Mouse (Mus musculus) gastrocnemius, postnatal 25 days (tissue): ENCODE measurements at regions not wholly inside any gene's neighbourhood (a gene's known extent, or its start where the extent isn't known, plus 50 kb on each side); places are given as distances from the start of the nearest gene placed in this dataset.

Experiments used
- DNase-seq: peaks from one replicate; pipeline ENCODE4 v3.0.0; 2022

GRCm38 (mm10) chr11:17324651-17325050 is 67.3 kb downstream of the C1d start:
- DNase-seq = no peak

GRCm38 (mm10) chr11:17325731-17326646 is 68.6 kb downstream of the C1d start:
- DNase-seq = no peak

DNA sequence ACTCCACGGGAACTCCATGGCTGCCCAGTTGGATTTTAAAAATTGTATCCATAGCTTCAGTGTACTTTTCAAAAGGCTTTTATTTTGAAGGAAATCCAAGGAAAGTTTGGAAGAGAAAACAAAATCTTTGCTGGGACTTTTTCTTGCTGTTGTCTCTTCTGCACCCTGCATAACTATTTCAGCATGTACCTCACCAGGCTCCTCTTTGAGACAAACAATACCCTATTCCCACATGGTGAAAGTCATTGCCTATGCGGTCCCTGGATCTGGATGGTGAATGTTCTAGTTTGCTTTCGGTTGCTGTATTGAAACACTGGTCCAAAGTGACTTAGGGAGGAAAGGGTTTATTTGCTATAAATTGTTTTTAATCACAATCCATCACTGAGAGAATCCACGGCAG is 69.3 kb downstream of the C1d start:
- DNase-seq = no peak

DNA sequence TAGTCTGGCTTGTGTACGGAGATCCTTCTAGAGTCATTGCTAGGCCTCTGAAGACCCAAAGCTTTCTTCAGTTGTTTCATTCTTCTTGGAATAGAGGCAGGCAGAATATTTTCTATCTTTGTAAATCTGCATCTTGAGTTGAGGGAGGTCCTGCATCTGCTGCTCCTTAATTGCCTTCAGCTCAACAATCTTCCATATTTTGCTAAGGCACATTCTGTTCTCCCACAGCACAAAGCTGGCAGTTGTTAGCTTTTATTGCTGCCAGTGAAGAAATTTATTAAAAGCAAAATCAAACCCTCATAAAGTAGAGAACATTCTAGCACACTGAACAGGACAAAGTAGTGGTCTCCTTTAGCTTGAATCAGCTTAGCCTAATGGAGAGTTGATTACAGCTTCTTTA is 94.1 kb downstream of the C1d start:
- no peak for DNase-seq

GRCm38 (mm10) chr11:17352148-17353130 is 95.1 kb downstream of the C1d start:
- no peak for DNase-seq

- no peak for DNase-seq
Measured at GRCm38 (mm10) chr11:17359698-17360254, 102.4 kb downstream of the C1d start.

DNA sequence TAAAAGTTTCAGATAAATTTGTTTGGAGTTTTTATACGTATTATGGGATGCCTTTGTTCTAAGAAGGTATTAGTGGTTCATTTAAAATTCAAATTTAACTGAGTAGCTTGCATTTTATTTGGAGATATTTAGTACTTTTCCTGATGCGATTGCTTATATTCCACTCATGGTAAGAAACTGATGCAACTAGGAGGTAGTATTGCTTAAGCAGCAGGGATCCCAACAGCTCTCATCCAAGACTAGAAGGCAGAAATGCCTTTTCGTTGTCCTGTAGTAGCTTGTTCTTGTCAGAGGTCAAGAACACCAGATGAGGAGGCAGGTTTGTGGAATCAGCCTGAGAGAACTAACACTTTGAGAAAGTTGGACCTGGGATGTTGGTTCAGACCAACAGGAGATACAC is 120.5 kb downstream of the C1d start:
- no peak for DNase-seq

DNA sequence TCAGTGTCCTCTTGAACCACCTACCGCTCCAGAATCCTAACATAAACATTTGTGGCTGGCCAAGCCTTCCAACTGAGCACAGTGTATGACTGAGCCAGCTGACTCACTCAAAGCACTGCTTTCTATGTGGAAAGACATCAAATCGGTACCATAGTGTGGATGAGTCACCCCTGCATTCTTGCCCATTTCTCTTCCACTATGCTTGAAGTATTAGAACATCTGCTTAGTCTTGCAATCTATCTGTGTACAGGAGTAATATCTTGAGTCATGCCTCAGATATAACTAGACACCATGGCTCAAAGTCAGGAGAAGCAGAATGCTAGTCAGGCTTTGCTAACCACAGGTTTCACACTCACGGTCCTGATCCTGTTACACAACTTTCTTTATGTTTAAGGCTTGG is 129.4 kb downstream of the C1d start:
- DNase-seq = no peak

DNA sequence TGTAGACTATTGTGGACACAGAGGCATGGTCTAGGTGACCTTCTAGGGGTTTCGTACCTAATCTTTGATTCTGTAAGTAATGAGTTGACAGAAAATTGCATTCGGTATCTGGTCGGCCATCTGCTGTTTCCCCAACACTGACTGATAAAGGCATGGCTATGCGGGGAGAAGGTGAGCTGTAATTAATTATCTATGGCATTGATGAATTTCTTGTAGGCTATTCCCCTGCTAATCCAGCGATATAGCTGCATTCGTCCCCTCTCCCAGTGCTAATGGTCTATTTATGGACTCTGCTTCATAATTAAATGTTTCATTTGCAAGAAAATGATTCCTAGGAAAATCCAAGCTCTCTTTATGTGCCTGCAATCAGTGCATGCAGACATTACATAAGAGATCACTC is 136.5 kb downstream of the C1d start:
- DNase-seq = no peak

DNA sequence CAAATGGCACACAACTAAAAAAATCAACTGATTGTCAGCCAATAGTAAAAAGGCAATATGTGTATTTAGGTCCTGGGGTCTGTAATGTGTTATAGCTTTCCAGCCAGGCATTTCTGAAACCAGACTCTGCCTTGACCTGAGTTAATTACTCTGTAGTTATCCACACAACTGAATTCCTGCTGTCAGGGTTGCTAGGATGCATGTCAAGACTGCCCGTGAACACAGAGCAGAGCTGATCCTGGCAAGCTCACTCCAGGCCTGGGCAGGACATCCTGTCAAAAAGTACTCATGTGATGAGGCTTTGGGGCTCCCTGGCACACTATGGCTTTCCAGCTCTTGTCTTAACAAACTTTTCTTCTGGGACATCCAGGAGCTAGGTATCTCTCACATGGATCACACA is 157.2 kb downstream of the C1d start:
- no peak for DNase-seq

DNA sequence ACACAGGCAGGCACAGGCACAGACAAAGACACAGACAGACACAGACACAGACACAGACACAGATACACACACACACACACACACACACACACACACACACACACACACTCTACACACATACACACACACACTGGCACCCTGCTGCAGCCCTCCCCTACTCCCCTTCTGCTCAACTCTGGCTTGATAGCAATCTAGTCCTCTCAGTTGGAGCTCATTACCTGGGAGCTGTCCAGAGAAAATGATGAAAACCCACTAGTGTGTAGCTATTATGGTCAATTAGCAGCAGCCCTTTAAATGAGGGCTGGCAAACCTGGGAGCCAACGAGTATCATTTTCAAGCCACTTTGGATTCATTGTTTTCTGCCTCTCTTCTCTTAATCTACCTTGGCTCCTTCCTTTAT is 157.8 kb downstream of the C1d start:
- no peak for DNase-seq

- DNase-seq = no peak
Measured at GRCm38 (mm10) chr11:17417656-17418289, 160.4 kb downstream of the C1d start.

GRCm38 (mm10) chr11:17442133-17442532 is 184.8 kb downstream of the C1d start:
- no peak for DNase-seq

DNA sequence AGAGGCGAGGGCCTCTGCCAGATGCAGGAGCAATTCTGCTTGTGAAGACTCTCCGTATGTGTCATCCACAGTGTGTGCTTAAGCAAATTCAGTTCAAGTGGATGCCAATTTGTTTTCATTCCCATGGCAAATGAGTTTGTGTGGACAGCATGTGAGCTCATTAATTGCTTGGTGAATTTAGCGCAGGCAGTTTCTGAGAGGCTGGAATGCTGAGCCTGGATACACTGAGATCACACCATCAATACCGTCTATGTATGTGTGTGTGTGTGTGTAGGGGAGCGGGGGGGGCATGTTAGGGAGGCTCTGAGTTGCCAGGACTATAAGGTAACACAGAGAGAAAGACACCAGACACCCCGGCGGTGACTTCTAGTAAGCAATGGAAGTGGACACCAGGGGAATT is 191.9 kb downstream of the C1d start:
- no peak for DNase-seq

GRCm38 (mm10) chr11:17450360-17451045 is 193.1 kb downstream of the C1d start:
- DNase-seq = no peak

DNA sequence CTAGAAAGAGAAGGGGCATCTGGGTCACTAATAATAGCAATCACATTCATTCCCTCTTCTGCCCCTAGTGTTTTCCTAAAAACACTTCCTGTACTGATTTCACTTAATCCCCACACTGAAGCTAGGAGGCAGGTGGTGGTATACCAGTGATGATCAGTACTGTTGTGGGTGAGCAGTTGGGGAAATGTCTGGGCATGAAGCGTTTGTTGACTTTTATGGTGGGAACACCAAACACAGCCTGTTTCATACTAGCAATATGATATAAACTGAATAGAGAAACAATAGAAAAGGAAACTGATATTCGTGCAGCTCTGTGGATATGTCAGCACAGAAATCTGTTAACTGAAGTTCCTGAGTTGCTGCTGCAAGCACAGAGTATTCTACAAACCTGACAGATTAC is 194.1 kb downstream of the C1d start:
- DNase-seq = no peak

- no peak for DNase-seq
Measured at GRCm38 (mm10) chr11:17453530-17453929, 196.2 kb downstream of the C1d start.

- no peak for DNase-seq
Measured at GRCm38 (mm10) chr11:17458946-17459345, 201.6 kb downstream of the C1d start.

DNA sequence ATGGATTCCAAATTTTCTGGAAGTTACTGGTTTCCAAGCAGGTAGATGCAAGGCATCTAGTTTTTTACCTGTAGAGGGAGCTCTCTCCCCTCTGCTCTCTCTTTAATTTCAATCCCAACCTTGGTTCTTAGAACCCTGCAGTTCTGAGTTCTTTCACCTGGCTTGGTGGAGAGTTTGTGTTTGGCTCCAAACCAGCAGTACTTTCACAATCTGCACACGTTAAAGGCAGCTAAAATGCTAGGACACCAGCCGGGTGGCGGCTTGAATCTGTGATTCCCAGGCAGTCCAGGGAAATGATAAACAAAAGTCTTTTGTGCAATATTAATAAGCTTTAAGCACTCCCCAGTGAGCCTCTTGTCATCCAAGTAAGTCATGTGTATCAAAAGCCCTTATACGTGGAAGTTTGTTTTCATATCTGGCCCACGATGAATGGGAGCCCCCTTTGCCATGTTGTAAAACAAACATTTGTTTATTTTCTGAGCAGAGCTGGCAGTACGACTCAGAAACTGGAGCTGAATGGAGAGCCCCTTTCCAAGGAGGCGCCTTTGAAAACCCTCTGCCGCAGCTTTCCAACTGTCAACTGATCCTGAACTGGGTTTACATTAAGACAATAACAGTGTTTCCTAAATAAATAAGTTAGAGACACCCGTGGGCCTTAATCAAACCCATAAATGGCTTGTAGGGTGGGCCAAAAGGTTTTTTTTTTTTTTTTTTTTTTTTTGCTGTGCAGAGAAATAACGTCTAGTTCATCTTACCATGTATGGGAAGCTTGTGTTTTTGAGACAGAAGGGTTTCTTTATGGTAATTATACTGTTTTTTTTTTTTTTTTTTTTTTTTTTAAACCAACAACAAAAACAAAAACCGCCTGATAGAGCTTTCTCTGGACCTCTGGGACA is 202.9 kb downstream of the C1d start:
- DNase-seq = no peak

DNA sequence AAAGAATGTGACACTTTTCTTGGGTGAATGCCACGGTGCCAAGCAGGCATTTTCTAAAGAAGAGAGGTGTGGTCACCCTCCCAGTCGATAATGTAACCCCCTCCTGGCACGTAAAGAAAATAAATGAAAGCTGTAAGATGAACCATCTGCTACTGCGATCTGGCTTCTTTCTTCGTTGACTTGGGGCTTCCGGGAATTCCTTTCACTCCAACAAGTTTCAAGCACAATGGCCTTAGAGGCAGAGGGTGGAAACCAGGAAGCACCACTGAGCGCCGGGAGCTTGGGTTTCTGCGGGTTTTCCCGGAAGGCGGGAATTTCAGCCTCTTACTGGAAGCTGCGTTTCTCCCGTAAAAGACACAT is 203.5 kb downstream of the C1d start:
- DNase-seq = no peak

DNA sequence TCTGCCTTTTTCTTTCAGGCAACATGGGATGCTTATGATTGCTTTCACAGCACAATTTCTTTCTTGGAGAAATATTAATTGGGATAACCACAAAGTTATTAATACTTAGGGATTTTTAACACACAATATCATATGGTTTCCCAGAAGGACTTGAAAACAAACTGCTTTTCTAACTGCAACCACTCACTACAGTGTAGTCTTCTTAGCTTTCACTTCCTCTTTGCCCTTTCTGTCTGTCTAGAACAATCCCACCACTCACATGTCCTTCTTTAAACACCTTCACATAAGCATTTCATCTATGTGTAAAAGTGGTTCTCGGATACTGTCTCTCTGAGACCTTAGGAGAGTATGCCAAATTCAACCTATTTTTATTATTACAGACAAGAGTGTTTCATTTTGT is 204.3 kb downstream of the C1d start:
- no peak for DNase-seq
